Mouse (Mus musculus): ENCODE results near the gene Calcoco2.

Calcoco2 gene

GRCm38 (mm10) chr11:96080736-96081135 is 31.0 kb downstream of the Calcoco2 start:
- DNase-seq (ENCODE audit: low spot score) = no peak

DNA sequence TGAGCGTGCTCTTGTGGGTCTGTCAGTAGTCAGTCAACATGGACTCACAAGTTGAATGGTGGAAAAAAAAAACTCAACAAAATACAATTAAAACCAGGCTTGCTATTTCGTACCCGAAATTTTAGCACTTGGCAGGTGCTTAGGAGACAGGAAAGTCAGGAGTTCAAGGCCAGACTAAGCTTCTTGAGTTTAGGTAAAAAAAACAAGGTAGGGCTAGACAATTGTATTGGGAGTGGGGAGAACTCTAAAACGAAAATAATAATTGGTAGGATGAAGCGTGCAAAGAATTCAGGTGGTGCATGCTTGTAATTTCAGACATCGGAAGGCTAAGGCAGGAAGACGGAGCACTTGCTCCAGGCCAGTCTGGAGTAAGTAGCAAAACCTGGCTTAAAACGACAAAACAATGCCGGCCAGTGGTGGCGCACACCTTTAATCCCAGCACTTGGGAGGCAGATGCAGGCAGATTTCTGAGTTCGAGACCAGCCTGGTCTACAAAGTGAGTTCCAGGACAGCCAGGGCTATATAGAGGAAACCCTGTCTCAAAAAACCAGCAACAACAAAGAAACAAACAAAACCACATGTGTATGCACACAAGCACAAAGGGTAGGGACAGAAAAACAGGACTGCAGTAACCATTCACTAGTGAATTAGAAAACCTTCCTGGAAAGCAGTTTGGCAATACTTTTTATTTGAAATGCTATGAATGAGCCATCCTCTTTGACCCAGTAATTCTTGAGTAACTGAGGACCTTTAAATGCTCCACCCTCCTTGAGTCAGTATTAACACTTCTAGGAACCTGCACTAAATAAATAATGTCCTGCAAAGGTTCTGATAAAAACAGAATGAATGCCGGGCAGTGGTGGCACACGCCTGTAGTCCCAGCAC is 35.3 kb downstream of the Calcoco2 start:
- DNase-seq (ENCODE audit: low spot score) = no peak

DNA sequence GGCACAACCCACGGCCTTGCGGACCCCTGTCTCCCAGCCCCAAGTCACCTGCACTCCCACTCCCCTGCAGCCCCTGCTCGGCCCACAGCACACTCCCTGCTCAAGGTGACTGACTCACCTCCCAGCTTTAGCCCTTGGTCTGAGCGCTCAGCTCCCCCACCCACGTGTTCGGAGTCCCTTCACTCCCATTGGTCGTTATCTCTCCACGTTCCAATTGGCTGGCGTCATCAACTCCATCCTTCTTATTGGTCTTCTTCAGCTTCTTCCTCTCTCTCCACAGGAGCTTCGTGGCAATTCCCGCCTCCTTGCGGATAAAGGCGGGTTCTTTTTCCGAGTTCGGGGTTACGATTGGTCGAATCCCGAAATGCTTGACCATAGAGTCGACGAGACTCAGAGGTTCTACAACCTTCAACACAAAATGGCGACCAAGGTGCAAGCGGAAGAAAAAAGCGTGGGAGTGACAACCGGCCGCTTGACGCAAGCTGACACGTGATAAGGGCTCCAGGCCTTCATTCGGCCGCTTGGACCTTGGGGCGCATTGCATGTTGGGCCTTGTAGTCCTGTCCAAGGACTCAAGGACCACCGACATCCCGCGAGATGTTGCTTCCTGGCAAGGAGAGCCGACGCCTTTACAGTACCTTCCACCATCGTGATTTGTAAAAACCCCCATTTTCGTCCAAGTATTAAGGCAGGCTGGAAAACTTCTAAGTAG is 36.1 kb downstream of the Calcoco2 start, which contains the start of gene Atp5g1:
TSS of gene Atp5g1 (minus strand) at position 162 of the 712 bp plus-strand sequence.
- DNase-seq (ENCODE audit: low spot score) = peak; percentile 98

DNA sequence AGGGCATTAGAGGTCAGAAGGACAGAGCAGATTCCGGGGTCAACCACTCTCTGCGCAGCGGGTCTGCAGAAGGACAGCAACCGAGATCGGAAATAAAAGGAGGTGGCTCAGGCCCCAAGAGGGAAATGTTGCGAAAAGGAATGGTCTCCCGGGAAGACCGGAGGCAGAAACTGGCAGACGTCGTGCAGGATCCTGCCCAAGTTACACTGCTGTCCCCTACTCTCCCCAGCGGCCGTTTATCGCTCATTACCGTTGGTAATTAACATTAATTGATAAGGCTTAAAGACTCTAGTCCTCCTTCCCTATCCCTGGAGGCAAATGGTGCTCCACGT is 36.6 kb downstream of the Calcoco2 start:
- DNase-seq (ENCODE audit: low spot score) = peak; percentile 8

- no peak for DNase-seq (ENCODE audit: low spot score)
These were observed 37.2 kb downstream of the Calcoco2 start for GRCm38 (mm10) chr11:96074351-96075176.

DNA sequence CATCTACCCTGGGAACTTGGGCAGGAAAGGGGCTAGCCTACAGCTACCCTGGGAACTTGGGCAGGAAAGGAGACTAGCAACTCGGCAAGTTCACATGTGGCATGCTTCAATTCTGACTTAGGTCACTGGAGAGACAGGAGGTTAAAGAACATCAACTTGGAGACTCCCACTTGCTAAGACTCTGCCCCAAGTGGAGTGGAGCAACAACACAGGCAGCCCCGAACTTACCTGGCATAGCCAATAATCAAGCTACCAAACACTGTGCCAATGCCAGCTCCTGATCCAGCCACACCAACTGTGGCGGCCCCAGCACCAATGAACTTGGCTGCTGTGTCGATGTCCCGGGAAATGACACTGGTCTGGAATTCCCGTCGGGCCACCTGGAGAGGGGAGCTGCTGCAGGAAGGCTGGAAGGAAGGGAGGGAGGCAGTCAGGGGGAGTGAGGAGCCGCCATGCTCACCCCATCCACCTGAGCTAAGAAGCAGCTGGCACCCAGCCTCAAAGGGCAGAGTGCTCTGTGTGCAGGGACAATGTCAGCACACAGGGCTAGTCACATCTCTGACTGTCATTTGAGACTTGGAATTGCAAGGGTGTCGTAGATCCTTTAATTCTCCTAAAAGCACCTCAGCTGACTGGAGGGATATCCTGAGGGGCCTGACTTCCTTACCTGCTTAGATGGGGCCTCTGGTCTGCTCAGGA is 38.3 kb downstream of the Calcoco2 start:
- no peak for DNase-seq (ENCODE audit: low spot score)

DNA sequence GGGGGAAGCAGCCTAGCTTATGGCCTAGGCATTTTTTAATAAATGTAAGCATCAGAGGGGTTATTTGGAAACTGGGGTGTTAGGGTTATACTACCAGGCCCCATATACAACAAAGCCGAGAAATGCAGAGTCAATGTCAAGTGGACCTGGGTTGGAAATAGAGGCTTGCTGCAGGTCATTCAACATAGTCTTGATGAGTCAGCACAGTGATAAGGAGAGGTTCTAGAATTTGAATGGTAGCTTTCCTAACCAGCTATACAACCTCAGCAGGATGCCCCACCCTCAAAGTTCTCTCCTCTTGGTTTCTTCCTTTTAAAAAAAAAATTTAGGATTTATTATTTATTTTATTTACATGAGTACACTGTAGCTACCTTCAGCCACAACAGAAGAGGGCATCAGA is 40.8 kb downstream of the Calcoco2 start:
- no peak for DNase-seq (ENCODE audit: low spot score)

DNA sequence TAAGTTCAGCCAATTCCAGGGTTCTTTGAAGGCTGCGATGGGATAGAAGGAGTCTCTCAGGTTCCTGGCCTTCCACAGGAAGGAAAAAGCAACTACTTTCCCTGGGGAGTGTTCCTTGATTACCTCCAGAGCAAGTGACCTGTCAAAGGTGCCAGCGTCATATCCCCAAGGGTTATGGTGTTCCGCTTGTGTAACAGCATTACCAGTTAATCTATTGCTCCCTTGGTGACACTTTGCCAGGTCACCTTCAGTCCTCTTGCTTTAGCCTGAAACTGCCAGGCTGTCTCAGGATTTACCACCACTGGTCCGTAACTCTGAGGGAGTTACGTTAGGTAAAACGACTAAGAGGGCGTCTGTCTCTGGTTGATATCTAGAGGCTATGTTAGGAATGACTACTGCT is 41.4 kb downstream of the Calcoco2 start:
- DNase-seq (ENCODE audit: low spot score) = no peak

DNA sequence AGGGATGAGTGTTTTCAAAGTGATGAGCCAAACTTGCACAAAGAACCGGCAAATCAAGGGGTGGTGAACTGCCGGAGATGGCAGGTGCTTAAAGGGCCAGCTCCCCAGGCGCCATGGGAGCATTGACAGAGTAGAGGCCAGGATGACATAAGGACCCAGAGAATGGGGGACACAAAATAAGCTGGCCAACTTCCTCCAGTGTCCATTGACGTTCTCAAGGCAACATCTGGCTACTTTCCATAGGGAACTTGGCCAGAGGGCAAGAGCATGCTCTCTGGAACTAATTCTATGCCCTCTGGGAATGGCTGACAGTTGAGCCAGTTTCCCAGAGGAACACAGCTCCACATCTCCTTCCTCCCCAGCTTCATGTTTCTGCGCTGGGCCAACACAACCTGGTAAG is 43.5 kb downstream of the Calcoco2 start:
- DNase-seq (ENCODE audit: low spot score) = no peak

GRCm38 (mm10) chr11:96065215-96065911 is 46.4 kb downstream of the Calcoco2 start, which contains the start of gene Ube2z:
Gene Ube2z (minus strand): TSS chr11:96065388.
- DNase-seq (ENCODE audit: low spot score) = peak; percentile 93

DNA sequence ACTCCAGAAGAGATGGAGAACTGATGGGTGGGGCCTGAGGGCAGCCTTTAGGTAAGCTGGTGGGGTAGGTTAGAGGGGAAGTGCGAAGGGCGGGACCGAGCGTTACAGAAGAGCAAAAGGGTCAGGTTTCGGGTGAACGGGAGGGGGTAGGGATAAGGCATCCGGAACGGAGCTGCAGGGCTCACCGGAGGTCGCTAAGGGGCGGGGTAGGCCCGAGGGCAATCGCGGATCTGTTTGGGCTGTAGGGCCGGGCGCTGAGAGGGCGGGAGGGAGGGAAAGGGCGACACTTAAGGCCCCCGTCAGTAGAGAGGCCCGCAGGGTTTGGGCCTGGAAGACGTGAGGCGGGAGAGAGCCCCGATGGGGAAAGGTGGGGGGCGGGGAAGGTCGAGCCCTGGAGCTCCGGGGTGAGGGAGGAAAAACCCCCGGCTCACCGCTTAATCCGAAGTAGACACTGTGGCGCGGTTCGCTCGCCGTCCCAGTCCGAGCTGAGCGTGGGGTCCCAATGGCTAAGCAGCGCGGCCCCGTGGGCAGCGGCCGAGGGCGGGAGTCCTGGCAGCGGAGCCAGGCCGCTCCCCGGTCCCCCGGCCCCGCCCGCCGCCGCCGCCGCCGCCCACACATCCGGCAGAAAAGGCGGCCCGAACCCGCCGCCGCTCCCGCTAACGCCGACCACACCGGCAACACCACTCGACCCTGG is 47.1 kb downstream of the Calcoco2 start:
- peak; percentile 49 for DNase-seq (ENCODE audit: low spot score)

- no peak for DNase-seq (ENCODE audit: low spot score)
These were observed 53.5 kb downstream of the Calcoco2 start for GRCm38 (mm10) chr11:96058309-96058708.

- DNase-seq (ENCODE audit: low spot score) = no peak
These were observed 60.9 kb downstream of the Calcoco2 start for GRCm38 (mm10) chr11:96050854-96051253.

DNA sequence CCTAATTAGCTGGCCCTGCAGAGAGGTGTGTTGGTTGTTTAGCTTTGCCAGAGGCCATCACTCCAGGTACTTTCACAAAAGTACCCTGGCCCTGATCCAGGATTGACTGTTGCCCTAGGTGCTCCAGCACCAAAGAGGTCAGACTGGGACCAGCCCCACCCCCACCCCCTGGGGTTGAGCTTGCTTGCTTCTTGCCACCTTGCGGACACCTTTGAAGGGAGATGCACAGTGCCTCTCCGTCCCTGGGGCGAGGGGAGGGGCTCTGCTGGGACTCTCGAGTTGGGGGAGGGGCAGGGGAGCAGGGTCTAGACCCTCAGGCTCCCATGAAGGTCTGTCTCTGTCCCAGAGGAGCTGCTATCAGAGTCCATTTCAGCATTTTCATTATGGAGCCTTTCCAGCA is 61.8 kb downstream of the Calcoco2 start:
- no peak for DNase-seq (ENCODE audit: low spot score)
